Mouse (Mus musculus) kidney, postnatal 36 days (tissue): ENCODE measurements around the gene Vmn1r2.
"Not testable (repeated sequence)": the region's sequence is repeated elsewhere in the genome, so short reads cannot be mapped to it uniquely, and the experiment has no call there.

Experiments used
- DNase-seq, 2 experiments: peaks; one replicate each; pipeline ENCODE4 v3.0.0; 2021 to 2022; ENCODE audit warnings: mixed read lengths in 2 of 2

Gene Vmn1r2

GRCm38 (mm10) chr4:3167020-3167419, at the start of gene Vmn1r2:
Vmn1r2 (plus strand) TSS chr4:3167320.
- not testable (repeated sequence) for DNase-seq

DNA sequence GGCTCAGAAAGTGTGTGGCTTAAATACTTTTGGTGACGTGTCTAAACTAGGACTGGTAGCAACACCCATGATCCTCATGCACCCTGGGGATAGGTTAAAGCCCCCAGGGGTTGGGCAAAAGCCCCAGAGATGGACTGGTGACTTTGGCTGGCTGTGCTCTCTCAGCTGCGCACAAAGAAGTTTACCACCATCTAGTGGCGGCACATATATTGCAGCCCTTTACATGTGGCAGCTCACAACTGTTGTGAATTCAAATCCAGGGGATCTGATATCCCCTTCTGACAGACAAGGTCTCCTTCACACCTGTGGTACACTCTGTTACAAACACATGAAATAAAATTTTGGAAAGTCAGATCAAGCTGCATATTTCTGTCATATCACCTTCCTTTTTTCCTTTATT, 19.2 kb upstream of the Vmn1r2 start:
- not testable (repeated sequence) for DNase-seq

DNA sequence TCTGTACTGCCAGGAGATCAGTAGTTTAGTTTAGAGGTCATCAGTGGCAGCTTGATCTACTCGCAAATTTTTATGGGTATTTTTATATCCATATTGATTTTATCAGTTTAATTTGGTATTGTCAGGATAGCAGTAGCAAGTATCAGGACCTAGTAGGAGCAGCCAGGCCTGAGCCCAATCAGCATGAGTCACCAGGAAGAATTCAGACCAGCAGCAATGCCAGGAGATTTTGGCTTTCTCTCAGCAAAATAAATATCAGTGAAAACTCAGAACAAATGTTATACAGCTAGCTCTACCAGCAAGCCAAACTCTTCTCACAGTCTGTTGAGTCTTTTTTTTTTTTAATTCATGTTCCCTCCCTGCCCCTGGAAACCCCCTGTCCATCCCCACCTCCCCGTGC, 13.8 kb upstream of the Vmn1r2 start:
- DNase-seq, result not testable (repeated sequence)

GRCm38 (mm10) chr4:3164429-3164828, 2.7 kb upstream of the Vmn1r2 start:
- DNase-seq, result not testable (repeated sequence)

GRCm38 (mm10) chr4:3165046-3165445, 2.1 kb upstream of the Vmn1r2 start:
- DNase-seq, result peak in 1 of 2 experiments; percentile 33

DNA sequence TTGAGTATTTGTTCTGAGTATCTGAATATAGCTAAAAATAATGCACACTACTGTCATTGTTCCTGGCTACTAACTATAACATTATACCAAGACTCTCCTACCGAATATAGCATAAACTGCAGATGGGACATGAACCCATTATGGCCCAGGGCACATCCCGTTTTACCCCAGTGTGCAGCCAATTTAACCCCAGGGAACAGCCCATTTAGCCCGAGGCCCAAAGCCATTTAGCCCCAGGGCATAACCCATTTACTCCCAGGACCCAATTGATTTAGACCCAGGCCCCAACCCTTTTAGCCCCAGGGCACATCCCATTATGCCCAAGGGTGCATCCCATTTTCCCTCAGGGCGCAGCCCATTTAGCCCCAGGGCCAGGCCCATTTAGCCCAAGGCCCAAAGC, 7.5 kb downstream of the Vmn1r2 start:
- not testable (repeated sequence) for DNase-seq

DNA sequence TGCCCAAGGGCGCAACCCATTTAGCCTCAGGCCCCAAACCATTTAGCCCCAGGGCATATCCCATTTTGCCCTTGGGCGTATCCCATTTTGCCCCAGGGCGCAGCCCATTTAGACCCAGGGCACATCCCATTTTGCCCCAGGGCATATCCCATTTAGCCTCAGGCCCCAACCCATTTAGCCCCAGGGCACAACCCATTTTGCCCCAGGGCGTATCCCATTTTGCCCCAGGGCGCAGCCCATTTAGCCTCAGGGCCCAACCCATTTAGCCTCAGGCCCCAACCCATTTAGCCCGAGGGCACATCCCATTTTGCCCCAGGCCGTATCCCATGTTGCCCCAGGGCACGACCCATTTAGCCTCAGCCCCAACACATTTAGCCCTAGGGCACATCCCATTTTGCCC, 8.6 kb downstream of the Vmn1r2 start:
- DNase-seq, result not testable (repeated sequence)

- DNase-seq, result not testable (repeated sequence)
Observed at GRCm38 (mm10) chr4:3176195-3176594, 9.1 kb downstream of the Vmn1r2 start.

GRCm38 (mm10) chr4:3176746-3177490, 9.8 kb downstream of the Vmn1r2 start:
- not testable (repeated sequence) for DNase-seq

- DNase-seq, result not testable (repeated sequence)
Observed at GRCm38 (mm10) chr4:3185258-3185657, 18.1 kb downstream of the Vmn1r2 start, which contains the start of gene Vmn1r3. Vmn1r3 (minus strand) TSS chr4:3185358.

- DNase-seq, result not testable (repeated sequence)
Observed at GRCm38 (mm10) chr4:3209643-3210217, 42.6 kb downstream of the Vmn1r2 start.

DNA sequence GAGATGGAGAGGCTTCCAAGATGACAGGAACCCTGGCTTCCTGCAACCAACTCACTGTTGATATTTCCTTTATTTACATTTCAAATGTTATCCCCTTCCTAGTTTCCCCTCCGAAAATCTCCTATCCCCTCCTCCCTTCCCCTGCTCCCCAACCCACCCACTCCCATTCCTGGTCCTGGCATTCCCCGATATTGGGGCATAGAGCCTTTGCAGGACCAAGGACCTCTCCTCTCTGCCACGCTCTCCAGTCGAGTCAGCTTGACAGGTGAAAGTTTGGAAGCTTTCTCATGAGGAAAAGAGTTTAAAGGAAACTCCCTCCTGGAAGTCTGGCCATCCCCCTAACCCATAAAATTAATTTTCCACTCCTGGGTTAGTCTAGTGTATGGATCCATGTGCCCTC, 46.2 kb downstream of the Vmn1r2 start:
- not testable (repeated sequence) for DNase-seq

DNA sequence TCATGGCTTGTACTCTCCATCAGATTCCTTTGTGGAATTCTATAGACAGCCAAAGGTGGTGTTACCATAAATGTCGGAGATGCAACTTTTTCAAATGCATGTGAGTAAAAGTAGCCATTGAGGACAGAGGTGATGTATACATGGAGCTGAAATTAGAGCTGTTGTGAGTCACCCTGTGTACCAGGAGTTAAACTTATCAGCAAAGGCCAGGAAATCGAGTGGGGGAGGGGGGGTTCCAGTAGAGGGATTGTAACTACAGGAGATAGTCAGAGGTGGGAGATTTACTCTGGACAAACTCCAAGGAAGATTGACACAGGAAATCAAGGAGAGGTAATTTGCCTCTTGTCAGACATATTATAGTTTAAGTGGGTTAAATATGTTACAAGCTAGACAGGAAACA, 49.3 kb downstream of the Vmn1r2 start:
- not testable (repeated sequence) for DNase-seq
